Mouse (Mus musculus): ENCODE results near the gene Mettl6. TPM values are rescaled to one million over a fixed set of nuclear protein-coding genes. Genes with fewer than 3 reads are reported as not detected.
"Not testable (repeated sequence)": the region's sequence is repeated elsewhere in the genome, so short reads cannot be mapped to it uniquely, and the experiment has no call there.

Gene Mettl6
- total RNA-seq, 2 experiments from 2014 or later, result 9.1 to 10.6 TPM

GRCm38 (mm10) chr14:31473297-31473696 is 21.5 kb downstream of the Mettl6 start:
- DNase-seq, result no peak

- peak; percentile 46 to 81 for DNase-seq
Measured at GRCm38 (mm10) chr14:31472451-31473061, 22.3 kb downstream of the Mettl6 start.

GRCm38 (mm10) chr14:31469711-31470110 is 25.1 kb downstream of the Mettl6 start:
- DNase-seq, result no peak

- DNase-seq, result peak; percentile 10 to 49
Measured at GRCm38 (mm10) chr14:31464176-31464575, 30.7 kb downstream of the Mettl6 start.

- peak; percentile 65 for DNase-seq
Measured at GRCm38 (mm10) chr14:31462886-31463285, 32.0 kb downstream of the Mettl6 start.

GRCm38 (mm10) chr14:31462226-31462625 is 32.6 kb downstream of the Mettl6 start:
- DNase-seq, result peak; percentile 41 to 52

- DNase-seq, result peak; percentile 50 to 54
Measured at GRCm38 (mm10) chr14:31458006-31458405, 36.8 kb downstream of the Mettl6 start.

- no peak for DNase-seq
Measured at GRCm38 (mm10) chr14:31456064-31456721, 38.6 kb downstream of the Mettl6 start.

- no peak for DNase-seq
Measured at GRCm38 (mm10) chr14:31454849-31455566, 39.8 kb downstream of the Mettl6 start.

- DNase-seq, result not testable (repeated sequence)
Measured at GRCm38 (mm10) chr14:31453946-31454345, 40.9 kb downstream of the Mettl6 start.

GRCm38 (mm10) chr14:31448994-31449393 is 45.8 kb downstream of the Mettl6 start:
- DNase-seq, result no peak

GRCm38 (mm10) chr14:31443616-31444015 is 51.2 kb downstream of the Mettl6 start:
- DNase-seq, result peak in 1 of 2 experiments; percentile 47

- DNase-seq, result no peak
Measured at GRCm38 (mm10) chr14:31440725-31441124, 54.1 kb downstream of the Mettl6 start.

GRCm38 (mm10) chr14:31440230-31440629 is 54.6 kb downstream of the Mettl6 start:
- no peak for DNase-seq

- DNase-seq, result no peak
Measured at GRCm38 (mm10) chr14:31439279-31439678, 55.6 kb downstream of the Mettl6 start.

GRCm38 (mm10) chr14:31437826-31438529 is 56.9 kb downstream of the Mettl6 start:
- no peak for DNase-seq

GRCm38 (mm10) chr14:31435930-31436693 is 58.7 kb downstream of the Mettl6 start, which contains the start of gene Sh3bp5:
TSS of gene Sh3bp5 (minus strand) at chr14:31436078.
- DNase-seq, result peak; percentile 95 to 96

- peak in 1 of 2 experiments; percentile 63 for DNase-seq
Measured at GRCm38 (mm10) chr14:31435018-31435915, 59.6 kb downstream of the Mettl6 start.

GRCm38 (mm10) chr14:31434426-31434825 is 60.4 kb downstream of the Mettl6 start:
- DNase-seq, result peak in 1 of 2 experiments; percentile 49

GRCm38 (mm10) chr14:31433851-31434360 is 60.9 kb downstream of the Mettl6 start:
- DNase-seq, result peak; percentile 57 to 58
